Mouse (Mus musculus) G1E-ER4 (cell line): ENCODE results near the gene Cyb5r3. TPM values are rescaled to one million over a fixed set of nuclear protein-coding genes. Genes with fewer than 3 reads are reported as not detected.

ENCODE experiments used
- GATA1 ChIP-seq: IDR thresholded peaks from one replicate; pipeline ENCODE4 v1.8.0; 2012; ENCODE audit warnings: low read length, inconsistent platforms
- polyA plus RNA-seq: library from polyadenylated mRNA; stranded (reverse); fragments of >175 nt; gene quantifications from 2 replicates; pipeline ENCODE4 v1.2.3, GENCODE M21; 2012

The Cyb5r3 gene
- polyA plus RNA-seq, 1 experiment, result 145 TPM

DNA sequence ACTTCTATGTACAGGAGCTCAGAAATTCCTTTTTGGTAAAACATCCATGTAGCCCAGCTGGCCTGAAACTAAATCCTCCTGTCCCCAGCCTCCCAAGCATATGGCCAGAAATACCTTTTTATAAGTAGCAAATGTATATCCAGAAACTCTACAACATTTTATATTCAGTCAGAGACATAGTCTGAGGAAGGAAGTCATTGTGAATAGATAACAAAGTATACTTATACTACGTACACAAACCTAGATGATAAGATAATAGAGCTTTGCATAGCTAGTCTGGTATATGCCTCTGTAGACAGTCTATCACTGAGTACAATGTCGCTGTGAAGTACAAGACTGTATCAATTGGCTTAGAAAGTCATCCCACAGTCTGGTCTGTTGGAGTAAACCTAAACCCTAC, 36.7 kb downstream of the Cyb5r3 start:
- TF ChIP-seq GATA1, result no peak

GRCm38 (mm10) chr15:83134671-83135070, 37.7 kb downstream of the Cyb5r3 start:
- no peak for TF ChIP-seq GATA1

DNA sequence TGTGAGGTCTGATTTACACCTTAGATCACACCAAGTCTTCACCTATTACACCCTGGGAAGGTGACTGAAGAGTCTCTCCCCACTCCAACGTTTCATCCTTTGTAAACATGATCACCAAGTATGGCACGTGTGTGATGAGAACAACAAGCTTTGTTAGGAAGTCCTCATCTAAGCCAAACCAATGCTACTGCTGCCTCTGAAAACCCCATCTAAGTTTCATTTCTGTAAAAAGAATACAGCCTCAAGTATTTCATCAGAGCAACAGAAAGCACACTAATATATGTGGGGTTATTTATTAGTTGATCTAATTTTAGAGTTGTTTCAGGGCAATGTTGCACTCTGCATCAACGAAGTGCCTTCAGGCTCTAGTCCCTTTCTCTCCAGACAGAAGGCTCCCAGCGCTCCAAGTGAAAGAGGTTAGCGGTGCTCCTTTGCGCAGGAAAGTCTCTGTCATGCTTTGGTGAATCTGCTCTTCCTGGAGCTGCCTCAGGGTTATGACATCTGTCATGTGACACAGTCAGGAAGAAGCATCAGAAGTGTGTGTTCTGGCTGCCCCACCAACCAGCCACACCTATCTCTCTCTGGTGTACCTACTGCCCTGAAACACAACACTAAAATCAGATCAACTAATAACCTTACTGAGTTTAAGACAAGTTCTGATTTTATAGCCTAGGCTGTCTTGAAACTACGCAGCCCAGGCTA, 42.7 kb downstream of the Cyb5r3 start:
- no peak for TF ChIP-seq GATA1

DNA sequence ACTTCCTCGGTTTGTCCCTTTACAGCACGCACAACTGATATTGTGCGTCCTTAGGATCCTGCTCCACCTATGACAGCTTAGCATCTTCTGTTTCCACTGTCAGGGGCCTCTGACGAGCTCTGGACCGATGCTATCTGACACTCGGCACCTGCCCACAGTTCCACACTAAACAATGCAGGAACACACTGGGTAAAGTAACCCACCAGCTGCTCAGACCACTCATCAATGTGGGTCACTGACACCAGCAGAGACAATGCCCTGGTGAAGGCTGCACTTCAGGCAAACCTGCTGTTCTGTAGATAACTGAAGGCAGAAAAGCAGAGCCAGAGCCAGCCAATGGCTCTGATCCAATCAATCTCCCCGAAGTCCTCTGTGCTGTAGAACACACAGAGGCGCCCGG, 45.8 kb downstream of the Cyb5r3 start:
- no peak for TF ChIP-seq GATA1

DNA sequence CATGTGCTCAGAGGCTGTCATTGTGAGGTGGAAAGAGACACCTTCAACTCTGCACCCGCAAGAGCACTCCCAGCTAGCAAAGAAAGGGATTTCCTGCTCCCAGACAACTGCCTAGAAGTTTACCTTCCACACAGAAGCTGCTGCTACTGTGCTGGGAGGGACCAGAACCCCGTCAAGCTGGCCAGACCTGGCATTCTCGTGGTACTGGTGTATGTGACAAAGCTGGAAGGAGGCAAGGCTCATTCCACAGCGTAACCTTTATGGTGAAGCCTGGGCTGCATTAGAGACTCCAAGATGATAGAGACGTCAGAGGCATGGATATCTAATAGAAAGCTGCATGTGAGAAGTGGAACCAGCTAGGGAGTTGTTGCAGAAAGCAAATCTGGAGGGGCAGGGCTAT, 47.8 kb downstream of the Cyb5r3 start:
- no peak for TF ChIP-seq GATA1

- TF ChIP-seq GATA1, result no peak
These were observed 49.7 kb downstream of the Cyb5r3 start, which contains the start of gene Rrp7a for GRCm38 (mm10) chr15:83122566-83123145. Gene Rrp7a, minus strand, starts transcription at chr15:83122801.

GRCm38 (mm10) chr15:83121709-83122565, 50.5 kb downstream of the Cyb5r3 start:
- TF ChIP-seq GATA1, result no peak

DNA sequence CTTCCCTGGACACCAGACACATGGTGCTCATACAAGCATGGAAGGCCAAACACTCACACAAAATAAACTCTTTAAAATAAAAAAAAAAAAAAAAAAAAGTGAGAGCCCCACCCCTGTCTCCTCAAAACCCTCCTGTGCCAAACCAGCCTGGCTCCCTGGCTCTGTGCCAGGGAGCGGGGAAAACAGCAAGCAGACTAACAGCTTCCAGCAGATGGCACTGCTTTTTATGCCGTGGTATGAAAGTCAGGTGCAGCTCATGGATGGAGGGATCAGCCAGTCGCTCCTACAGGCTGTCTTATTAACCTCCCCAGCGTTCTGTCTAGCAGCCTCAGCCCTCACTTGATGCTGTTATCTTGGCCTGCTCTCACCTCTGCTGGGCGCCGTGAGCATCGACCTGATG, 54.0 kb downstream of the Cyb5r3 start:
- TF ChIP-seq GATA1, result no peak

- TF ChIP-seq GATA1, result no peak
These were observed 57.3 kb downstream of the Cyb5r3 start for GRCm38 (mm10) chr15:83115071-83115470.

DNA sequence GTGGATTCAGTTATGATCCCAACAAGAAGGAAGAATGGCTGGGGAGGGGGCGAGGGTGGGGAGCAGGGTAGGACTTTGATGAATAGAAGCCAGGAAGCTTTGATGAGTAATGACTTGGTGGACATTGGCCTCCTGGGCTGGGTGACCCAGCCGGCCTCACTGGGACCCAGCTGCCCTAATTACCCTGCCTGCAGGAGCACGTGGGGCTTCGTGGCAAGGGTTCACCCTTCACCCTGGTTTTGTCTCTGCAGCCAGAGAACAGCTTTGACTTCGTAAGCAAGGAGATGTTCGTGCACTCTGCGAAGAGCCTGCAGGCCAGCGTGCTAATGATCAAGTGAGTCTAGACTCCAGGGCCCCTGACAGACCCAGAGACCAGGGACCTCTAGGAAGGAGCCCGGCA, 58.3 kb downstream of the Cyb5r3 start:
- no peak for TF ChIP-seq GATA1

DNA sequence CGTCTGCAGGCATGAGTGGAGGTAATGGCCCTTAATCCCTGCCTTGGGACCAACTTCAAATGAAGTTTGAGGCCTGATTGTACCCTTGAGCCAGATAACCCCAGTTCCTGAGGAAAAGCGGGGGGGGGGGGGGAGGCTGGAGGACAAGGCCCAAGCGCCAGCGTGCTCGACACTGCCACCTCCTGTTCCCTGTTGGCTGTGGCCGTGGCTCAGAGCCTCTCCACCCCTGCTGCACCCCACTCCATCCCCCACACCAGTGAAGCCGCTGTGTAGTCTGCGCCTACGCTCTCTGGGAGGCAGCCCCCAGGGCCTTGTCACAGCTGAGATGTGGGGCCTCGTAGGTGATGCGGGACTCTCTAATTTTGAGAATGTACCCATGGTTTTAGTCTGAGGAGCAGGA, 59.5 kb downstream of the Cyb5r3 start:
- TF ChIP-seq GATA1, result no peak

DNA sequence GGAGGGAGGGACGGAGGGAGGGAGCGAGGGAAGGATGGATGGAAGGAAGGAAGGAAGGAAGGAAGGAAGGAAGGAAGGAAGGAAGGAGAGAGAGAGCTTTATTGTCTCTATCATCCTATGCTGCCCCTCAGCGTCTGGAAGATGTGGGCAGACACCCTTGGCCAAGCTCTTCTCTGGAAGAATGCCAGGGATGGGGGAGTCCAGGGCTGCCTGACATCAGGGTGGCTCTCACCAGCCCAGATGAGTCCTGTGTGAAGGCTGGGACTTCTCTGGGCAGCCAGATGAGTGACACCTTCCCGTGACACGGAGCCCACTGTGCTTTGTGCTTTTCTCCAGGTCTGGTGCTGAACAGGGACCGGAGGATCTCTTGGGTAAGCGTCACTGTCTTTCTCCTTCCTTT, 60.5 kb downstream of the Cyb5r3 start:
- TF ChIP-seq GATA1, result no peak

DNA sequence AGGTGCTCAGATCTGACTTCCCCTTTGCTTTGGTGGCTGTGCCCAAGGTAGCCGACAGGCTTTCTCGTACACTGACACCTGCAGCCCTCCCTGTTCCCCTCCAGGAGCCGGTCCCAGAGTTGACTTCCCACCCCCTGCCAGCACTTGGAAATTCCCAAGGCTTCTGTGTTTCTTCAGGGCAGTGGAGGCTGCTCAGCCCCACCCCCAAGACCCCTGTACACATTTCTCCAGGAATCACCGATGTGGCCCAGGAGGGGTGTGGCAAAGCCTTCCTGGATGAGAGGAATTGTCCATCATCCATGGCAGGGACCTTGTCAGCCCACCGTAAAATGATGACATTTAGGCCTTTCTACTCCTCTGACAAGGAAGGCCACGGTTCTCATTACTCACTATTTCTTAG, 61.1 kb downstream of the Cyb5r3 start:
- no peak for TF ChIP-seq GATA1

GRCm38 (mm10) chr15:83107814-83108213, 64.6 kb downstream of the Cyb5r3 start:
- no peak for TF ChIP-seq GATA1

DNA sequence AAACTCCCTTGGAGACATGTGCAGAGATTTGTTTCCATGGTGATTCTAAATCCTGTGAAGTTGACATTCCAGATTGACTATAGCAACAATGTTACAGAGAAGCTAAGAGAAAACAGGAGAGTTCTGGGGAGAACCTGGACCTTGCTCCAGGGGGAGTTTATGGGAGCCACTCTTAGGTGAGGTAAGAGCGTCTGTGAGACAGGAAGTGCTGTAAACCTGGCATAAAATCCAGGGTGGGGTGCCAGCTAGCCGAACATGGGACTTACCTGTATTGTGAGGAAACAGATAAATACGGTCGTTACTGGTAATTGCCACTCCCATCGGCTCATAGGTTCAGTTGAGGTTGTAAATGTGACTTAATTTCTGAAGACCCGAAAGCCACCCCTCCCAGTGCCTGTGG, 66.0 kb downstream of the Cyb5r3 start:
- no peak for TF ChIP-seq GATA1

Other genes with a start within 250 kb of the Cyb5r3 start
- gene Tcf20, start 184.7 kb downstream of the Cyb5r3 start, polyA plus RNA-seq, result 23.2 and 23.5 TPM in 2 replicates
- gene Nfam1, start 139.3 kb downstream of the Cyb5r3 start, polyA plus RNA-seq, result not detected in 2 replicates
- gene Serhl, start 83.1 kb downstream of the Cyb5r3 start, polyA plus RNA-seq, result 3.1 and 3.2 TPM in 2 replicates
- gene Rrp7a, start 49.8 kb downstream of the Cyb5r3 start, polyA plus RNA-seq, result 52.6 and 161 TPM in 2 replicates
- gene Poldip3, start 23.2 kb downstream of the Cyb5r3 start, polyA plus RNA-seq, result 186 and 219 TPM in 2 replicates
- gene A4galt, start 79.2 kb upstream of the Cyb5r3 start, polyA plus RNA-seq, result not detected in 2 replicates
- gene Arfgap3, start 177.7 kb upstream of the Cyb5r3 start, polyA plus RNA-seq, result 7.3 and 7.7 TPM in 2 replicates